Mouse (Mus musculus): ENCODE results near the gene Hspa1l.

- TF ChIP-seq GATA1 (IDR thresholded peaks at IDR 0.05; ENCODE audit: low read length) (no peak), TAL1 (IDR thresholded peaks at IDR 0.05; ENCODE audit: low read length) (no peak)
These were observed 48.2 kb upstream of the Hspa1l start for GRCm38 (mm10) chr17:34924258-34924657.

All from erythroblast, embryonic 14.5 days (primary cell).